Comparison of ENCODE assay signal across 10 mouse cellular contexts in the genomic region with DNA sequence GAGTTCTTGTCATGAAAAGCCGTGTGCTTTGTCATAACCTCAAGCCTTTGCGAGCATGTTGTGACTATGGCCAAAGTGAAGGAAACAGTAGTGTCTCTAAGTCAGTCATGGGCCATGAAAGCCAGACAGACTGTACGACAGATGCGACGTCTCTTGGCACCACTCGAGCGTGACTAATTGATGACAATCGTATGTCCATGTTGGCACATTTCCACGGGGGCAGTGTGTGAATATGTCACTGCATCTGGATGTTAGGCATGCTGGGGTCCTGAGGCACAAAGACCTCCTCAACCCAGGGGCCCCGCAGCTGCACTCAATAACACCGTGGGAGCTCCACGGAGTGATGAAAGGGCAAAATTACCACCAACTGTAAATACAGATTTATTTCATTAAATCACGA.
A peak's percentile ranks its signal among the peaks of the same experiment; 100 is the strongest.
DNase-seq lines count a peak whose midpoint lies in the region; ATAC-seq lines count a peak whose summit lies in the region.
"Had no signal": no experiment of that assay in that cellular context is flagged by ENCODE, and none has a peak within 500 bp of the region (broad histone marks: within the 10 kb centered on the region; RNA-seq: fewer than 3 reads in every experiment).

No protein-coding gene starts in this region.

- no peak for ATAC-seq in limb, embryonic 11.5 days (ENCODE audit: insufficient number of reproducible peaks, low FRiP score, low TSS enrichment, low read depth)
- ATAC-seq in granulocyte monocyte progenitor cell, adult 5-6 weeks (replicated peaks; ENCODE audit: poor library complexity, severe bottlenecking): no peak
- ATAC-seq: Patski had no signal

- no peak overlapping the region for H3K27ac ChIP-seq in limb, embryonic 11.5 days (replicated peaks; ENCODE audit: low read depth, low read length)
- H3K27ac ChIP-seq in limb, embryonic 10.5 days: no peak overlapping the region

- peaks cover 7% of the 10 kb centered on the region; the same call in 1 of the 2 replicates for H3K36me3 ChIP-seq in limb, embryonic 11.5 days (ENCODE audit: control insufficient read depth, insufficient read depth, low read length)
- peaks cover 66% of the 10 kb centered on the region for H3K36me3 ChIP-seq in limb, embryonic 10.5 days

- no peak overlapping the region for H3K9ac ChIP-seq in limb, embryonic 11.5 days (ENCODE audit: low read length)

- H3K27me3 ChIP-seq in limb, embryonic 11.5 days (ENCODE audit: control insufficient read depth, insufficient read depth, low read length): no peaks in the 10 kb centered on the region
- no peaks in the 10 kb centered on the region for H3K27me3 ChIP-seq in limb, embryonic 10.5 days (ENCODE audit: low read depth, poor library complexity, severe bottlenecking)
- H3K27me3 ChIP-seq: Patski had no signal

- 55% methylated on average over 13 of the region's 13 CpGs for WGBS in limb, embryonic 11.5 days
- WGBS in limb, embryonic 10.5 days: 78% methylated on average over 13 of the region's 13 CpGs

- no peak overlapping the region for H3K4me2 ChIP-seq in limb, embryonic 11.5 days (ENCODE audit: low read depth, severe bottlenecking)

- H3K4me1 ChIP-seq in limb, embryonic 11.5 days (ENCODE audit: control insufficient read depth, insufficient read depth, low read length): no peaks in the 10 kb centered on the region
- no peaks in the 10 kb centered on the region for H3K4me1 ChIP-seq in limb, embryonic 10.5 days

- peak; percentile 13 for DNase-seq in adrenal gland, postnatal 10 days
- no peak for DNase-seq in adrenal gland, postnatal 4 days (ENCODE audit: low spot score in 2 of 2)
- DNase-seq in limb, embryonic 11.5 days (ENCODE audit: low spot score): peak; percentile 35
- no peak for DNase-seq in limb, embryonic 10.5 days (ENCODE audit: low spot score)
- DNase-seq in kidney, postnatal 14 days: peak; percentile 37
- peak; percentile 17 for DNase-seq in neural tube, embryonic 10.5 days (ENCODE audit: extremely low spot score, low spot score)
- DNase-seq in left cerebral cortex, adult 9 months (ENCODE audit: low spot score in 2 of 2): no peak
- DNase-seq: right cerebral cortex, postnatal 25 days had no signal

- no peaks in the 10 kb centered on the region for H3K9me3 ChIP-seq in limb, embryonic 11.5 days (ENCODE audit: control insufficient read depth, low read length)
- H3K9me3 ChIP-seq in limb, embryonic 10.5 days (replicated peaks): no peaks in the 10 kb centered on the region

- no peak overlapping the region for H3K4me3 ChIP-seq in limb, embryonic 11.5 days (ENCODE audit: low read depth, low read length)
- H3K4me3 ChIP-seq in limb, embryonic 10.5 days: no peak overlapping the region

Comparison
In these comparisons a context has a peak if more than half of its experiments do, and no peak if none do; other contexts are left out.
1. DNase-seq: peak in adrenal gland, postnatal 10 days (single experiment), limb, embryonic 11.5 days (single experiment), kidney, postnatal 14 days (single experiment) and neural tube, embryonic 10.5 days (single experiment); none in adrenal gland, postnatal 4 days (0 of 2), limb, embryonic 10.5 days (single experiment) and left cerebral cortex, adult 9 months (0 of 2).